Mouse (Mus musculus) limb, embryonic 14.5 days (tissue): ENCODE measurements around the gene Pam. TPM values are rescaled to one million over a fixed set of nuclear protein-coding genes. Genes with fewer than 3 reads are reported as not detected.

Experiments
- ATAC-seq: fragments of 200-750 bp; cut with Nextera tagmentation; 2 replicates; pipeline ENCODE4 v1.8.0; 2017; ENCODE audit warnings: low read depth, moderate number of reproducible peaks, moderate TSS enrichment; ENCODE audit not compliant: low FRiP score
- DNase-seq: peaks from one replicate; pipeline ENCODE4 v3.0.0-alpha.2; 2015; ENCODE audit warnings: low spot score
- H3K27ac ChIP-seq: fragments of 300-500 bp; sonication (generic); replicated peaks from 2 replicates; pipeline ENCODE4 v1.5.1; 2014; ENCODE audit warnings: low read depth, mild to moderate bottlenecking, low read length, moderate library complexity, mixed read lengths
- H3K27me3 ChIP-seq: fragments of 300-500 bp; sonication (generic); 2 replicates; pipeline ENCODE4 v1.6.1; 2014; ENCODE audit warnings: low read length, mixed read lengths; ENCODE audit not compliant: control insufficient read depth, insufficient read depth
- H3K36me3 ChIP-seq: fragments of 300-500 bp; sonication (generic); 2 replicates; pipeline ENCODE4 v1.6.1; 2014; ENCODE audit warnings: mild to moderate bottlenecking, low read length, moderate library complexity, mixed read lengths; ENCODE audit not compliant: control insufficient read depth, insufficient read depth
- H3K4me1 ChIP-seq: fragments of 300-500 bp; sonication (generic); 2 replicates; pipeline ENCODE4 v1.6.1; 2014; ENCODE audit warnings: antibody characterized with exemption, low read length, mixed read lengths; ENCODE audit not compliant: control insufficient read depth, insufficient read depth
- H3K4me2 ChIP-seq: fragments of 300-500 bp; sonication (generic); replicated peaks from 2 replicates; pipeline ENCODE4 v1.6.1; 2014; ENCODE audit warnings: low read depth, mild to moderate bottlenecking, low read length, moderate library complexity; ENCODE audit not compliant: severe bottlenecking
- H3K4me3 ChIP-seq: fragments of 300-500 bp; sonication (generic); replicated peaks from 2 replicates; pipeline ENCODE4 v1.5.1; 2014; ENCODE audit warnings: low read length
- H3K9ac ChIP-seq: fragments of 300-500 bp; sonication (generic); 2 replicates; pipeline ENCODE4 v1.6.1; 2014; ENCODE audit warnings: mild to moderate bottlenecking, low read depth, low read length, moderate library complexity; ENCODE audit not compliant: severe bottlenecking
- H3K9me3 ChIP-seq: fragments of 300-500 bp; sonication (generic); 2 replicates; pipeline ENCODE4 v1.6.1; 2016; ENCODE audit warnings: low read length; ENCODE audit not compliant: control insufficient read depth
- POLR2A ChIP-seq: fragments of 200-500 bp; IDR thresholded peaks from 2 replicates; pipeline ENCODE4 v1.8.0; 2012; ENCODE audit warnings: inconsistent platforms, mild to moderate bottlenecking, moderate library complexity, borderline replicate concordance; ENCODE audit not compliant: insufficient read depth, insufficient read length; ENCODE audit errors: extremely low read depth
- WGBS: fragments of 180-500 bp; shearing (Covaris S2); extraction: QIAGEN DNeasy Blood & Tissue Kit; methylation state at CpG from one replicate; pipeline ENCODE4 v1.1.7; 2014; 5-methylcytosine and 5-hydroxymethylcytosine counted together
- polyA plus RNA-seq, 2 experiments: library from polyadenylated mRNA; depleted of rRNA in 1 of 2; stranded (reverse) in 1 of 2; unstranded in 1 of 2; fragments of >200 nt; fragmentation: Nextera tagmentation in 1 of 2; extraction: Ambion mirVana in 1 of 2; gene quantifications; 2 replicates each; pipeline versions ENCODE4 v1.2.1 to v1.2.3; 2012 to 2014

Gene Pam
- polyA plus RNA-seq, 2 experiments, result 37.8 to 54.1 TPM

DNA sequence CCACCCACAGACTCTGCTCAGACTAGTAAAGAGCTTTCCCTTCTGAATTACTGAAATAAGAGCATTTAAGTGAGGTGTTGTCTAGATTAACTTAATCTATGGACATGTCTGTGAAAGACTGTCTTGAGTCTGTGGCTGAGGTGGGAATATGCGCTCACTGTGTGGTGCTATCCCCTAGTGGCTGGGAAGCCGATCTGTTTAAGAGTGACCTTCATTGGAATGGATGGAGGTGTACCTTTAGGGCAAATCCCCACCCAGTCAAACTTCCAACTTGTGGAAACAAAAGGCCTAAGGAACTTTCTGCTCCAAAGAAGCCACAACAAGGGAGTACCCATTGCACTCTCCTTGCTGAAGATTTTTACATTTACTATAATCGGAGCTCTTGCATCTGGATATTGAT is 301.3 kb downstream of the Pam start:
- Histone ChIP-seq H3K4me2 (no peak overlapping the region), H3K9me3 (no peaks in the 10 kb centered on the region), H3K36me3 (no peaks in the 10 kb centered on the region), H3K27me3 (no peaks in the 10 kb centered on the region), H3K27ac (no peak overlapping the region), H3K9ac (no peak overlapping the region), H3K4me3 (no peak overlapping the region), H3K4me1 (no peaks in the 10 kb centered on the region)
- DNase-seq, result no peak
- 75% methylated on average over 3 of the region's 3 CpGs for WGBS
- no peak for TF ChIP-seq POLR2A
- no peak for ATAC-seq

DNA sequence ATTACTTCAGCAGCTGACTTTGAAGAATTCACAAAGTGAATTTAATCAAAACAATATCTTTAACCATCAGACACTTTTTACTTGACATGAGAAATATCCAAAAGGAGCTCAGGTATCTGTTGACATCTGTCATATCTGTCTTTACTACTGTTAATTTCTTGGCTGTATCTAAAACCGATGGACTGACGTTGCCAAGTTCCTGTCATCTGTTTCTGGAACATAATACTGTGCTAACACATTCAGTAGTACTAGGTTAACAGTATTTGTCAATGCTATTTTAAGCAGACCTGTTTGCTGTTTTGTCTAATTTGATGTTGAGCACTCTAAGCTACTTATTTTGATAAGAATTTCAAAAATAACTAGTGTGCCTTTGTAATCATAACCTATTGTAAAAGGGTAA is 307.0 kb downstream of the Pam start:
- no peaks in the 10 kb centered on the region for H3K9me3 ChIP-seq
- 77% methylated on average over 2 of the region's 2 CpGs for WGBS
- no peaks in the 10 kb centered on the region for H3K36me3 ChIP-seq
- no peak overlapping the region for H3K4me2 ChIP-seq
- H3K9ac ChIP-seq, result no peak overlapping the region
- no peaks in the 10 kb centered on the region for H3K4me1 ChIP-seq
- no peak for ATAC-seq
- no peak overlapping the region for H3K4me3 ChIP-seq
- no peak for TF ChIP-seq POLR2A
- H3K27ac ChIP-seq, result no peak overlapping the region
- DNase-seq, result no peak
- H3K27me3 ChIP-seq, result no peaks in the 10 kb centered on the region

DNA sequence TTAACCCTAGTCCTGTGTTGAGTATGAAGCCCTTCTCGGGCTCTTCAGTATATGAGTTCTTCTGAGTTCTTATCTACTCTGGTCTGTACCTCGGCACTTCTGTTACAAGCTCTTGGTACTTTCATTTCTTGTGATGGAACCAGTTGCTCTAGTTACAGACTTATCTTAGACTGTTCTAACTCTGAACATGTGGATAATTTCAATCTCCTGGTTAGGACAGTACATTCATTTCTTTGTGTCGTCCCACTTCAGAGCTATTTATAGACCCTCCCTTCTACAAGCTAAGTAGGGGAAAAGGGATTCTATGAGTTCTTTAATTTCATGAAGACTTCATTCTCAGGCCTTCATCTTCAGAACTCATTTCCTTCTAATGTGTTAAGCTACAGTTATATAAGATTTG is 307.8 kb downstream of the Pam start:
- WGBS, result 89% methylated on average over 3 of the region's 3 CpGs
- no peak for DNase-seq
- H3K36me3 ChIP-seq, result no peaks in the 10 kb centered on the region
- no peak for ATAC-seq
- no peak overlapping the region for H3K4me3 ChIP-seq
- H3K27me3 ChIP-seq, result no peaks in the 10 kb centered on the region
- no peak overlapping the region for H3K4me2 ChIP-seq
- no peak overlapping the region for H3K27ac ChIP-seq
- no peaks in the 10 kb centered on the region for H3K9me3 ChIP-seq
- H3K4me1 ChIP-seq, result no peaks in the 10 kb centered on the region
- no peak for TF ChIP-seq POLR2A
- H3K9ac ChIP-seq, result no peak overlapping the region

DNA sequence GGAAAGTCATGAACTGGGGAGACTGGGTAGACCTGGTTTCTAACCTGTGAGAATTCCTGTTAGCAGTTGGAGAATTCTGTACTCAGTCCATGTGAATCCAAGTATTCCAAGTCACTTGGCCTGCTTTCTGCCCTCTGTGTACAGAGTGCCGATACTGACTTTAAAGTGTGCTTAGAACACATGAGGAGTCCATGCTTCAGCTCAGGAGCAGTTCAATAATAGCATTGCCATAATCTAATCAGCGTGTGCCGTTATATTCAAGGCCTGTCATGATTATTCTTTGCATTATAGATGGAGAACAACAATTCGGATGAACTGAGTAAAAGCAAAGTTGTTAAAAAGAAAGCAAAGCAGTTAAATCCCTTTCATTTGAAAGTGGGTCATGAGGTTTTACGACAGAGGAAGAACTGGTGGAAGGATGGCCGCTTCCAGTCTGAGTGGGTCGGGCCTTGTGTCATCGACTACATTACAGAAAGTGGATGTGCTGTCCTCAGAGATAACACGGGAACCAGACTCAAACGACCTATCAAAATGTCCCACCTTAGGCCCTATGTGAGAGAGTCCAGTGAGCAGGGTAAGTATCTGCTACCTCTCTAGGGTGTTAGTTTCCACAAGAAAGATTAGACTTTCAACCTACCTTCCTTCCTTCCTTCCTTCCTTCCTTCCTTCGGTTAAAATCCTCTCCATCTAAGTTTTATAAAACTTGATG is 309.6 kb downstream of the Pam start:
- Histone ChIP-seq H3K27me3 (no peaks in the 10 kb centered on the region), H3K4me2 (no peak overlapping the region), H3K4me1 (no peaks in the 10 kb centered on the region), H3K9ac (no peak overlapping the region), H3K27ac (no peak overlapping the region), H3K4me3 (no peak overlapping the region), H3K9me3 (no peaks in the 10 kb centered on the region), H3K36me3 (no peaks in the 10 kb centered on the region)
- DNase-seq, result no peak
- WGBS, result 90% methylated on average over 11 of the region's 11 CpGs
- TF ChIP-seq POLR2A, result no peak
- no peak for ATAC-seq

DNA sequence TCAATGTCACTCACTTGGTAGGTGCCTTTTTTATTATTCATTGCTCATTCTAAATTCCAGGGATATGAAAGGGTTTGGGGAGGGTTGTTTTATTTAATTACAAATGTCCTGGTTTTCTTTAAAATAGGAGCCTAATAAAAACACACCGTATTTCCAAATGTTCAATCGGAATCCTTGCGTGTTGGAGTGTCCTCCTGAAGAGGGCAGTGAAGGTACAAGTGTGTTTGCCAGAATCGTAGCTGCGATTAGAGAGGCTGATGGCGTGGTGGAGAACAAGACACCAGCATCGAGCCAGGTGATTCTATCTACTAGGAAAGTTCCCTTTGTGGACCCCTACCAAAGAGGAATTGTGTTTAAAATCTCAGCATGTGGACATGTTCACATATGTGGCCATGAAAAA is 310.5 kb downstream of the Pam start:
- no peak for ATAC-seq
- 80% methylated on average over 7 of the region's 7 CpGs for WGBS

DNA sequence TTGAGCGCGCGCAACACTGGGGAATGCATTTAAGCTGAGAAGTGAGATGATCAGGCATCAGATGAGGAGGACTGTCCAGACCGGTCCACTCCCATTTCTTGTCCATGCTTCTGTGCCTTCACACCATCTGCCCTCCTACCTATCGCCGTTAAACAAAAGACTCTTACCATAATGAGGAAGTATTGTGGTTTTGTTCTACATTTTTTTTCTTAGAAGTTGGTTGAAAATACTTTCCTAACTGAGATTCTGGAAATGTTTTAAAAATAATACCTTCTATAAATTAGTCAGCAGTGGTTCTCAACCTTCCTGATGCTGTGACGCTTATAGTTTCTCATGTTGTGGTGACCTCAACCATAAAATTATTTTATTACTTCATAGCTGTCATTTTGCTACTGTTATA is 313.8 kb downstream of the Pam start:
- 94% methylated on average over 7 of the region's 7 CpGs for WGBS
- no peaks in the 10 kb centered on the region for H3K27me3 ChIP-seq
- no peak for ATAC-seq
- no peak for TF ChIP-seq POLR2A
- H3K9ac ChIP-seq, result no peak overlapping the region
- H3K36me3 ChIP-seq, result no peaks in the 10 kb centered on the region
- no peak for DNase-seq
- no peak overlapping the region for H3K4me2 ChIP-seq
- H3K4me1 ChIP-seq, result no peaks in the 10 kb centered on the region
- no peaks in the 10 kb centered on the region for H3K9me3 ChIP-seq
- H3K27ac ChIP-seq, result no peak overlapping the region
- H3K4me3 ChIP-seq, result no peak overlapping the region

More for the DNA sequence above, 310.5 kb downstream of the Pam start:
- H3K9ac ChIP-seq, result no peak overlapping the region
- H3K9me3 ChIP-seq, result no peaks in the 10 kb centered on the region
- TF ChIP-seq POLR2A, result no peak
- H3K27ac ChIP-seq, result no peak overlapping the region
- H3K4me3 ChIP-seq, result no peak overlapping the region
- no peak overlapping the region for H3K4me2 ChIP-seq
- DNase-seq, result no peak
- no peaks in the 10 kb centered on the region for H3K4me1 ChIP-seq
- H3K27me3 ChIP-seq, result no peaks in the 10 kb centered on the region
- no peaks in the 10 kb centered on the region for H3K36me3 ChIP-seq
